Mouse (Mus musculus) cerebellum, adult 11 months (tissue): ENCODE measurements around the gene Pip5k1b.

Experiments used
- DNase-seq: peaks from one replicate; pipeline ENCODE4 v3.0.0; 2022

Gene Pip5k1b

DNA sequence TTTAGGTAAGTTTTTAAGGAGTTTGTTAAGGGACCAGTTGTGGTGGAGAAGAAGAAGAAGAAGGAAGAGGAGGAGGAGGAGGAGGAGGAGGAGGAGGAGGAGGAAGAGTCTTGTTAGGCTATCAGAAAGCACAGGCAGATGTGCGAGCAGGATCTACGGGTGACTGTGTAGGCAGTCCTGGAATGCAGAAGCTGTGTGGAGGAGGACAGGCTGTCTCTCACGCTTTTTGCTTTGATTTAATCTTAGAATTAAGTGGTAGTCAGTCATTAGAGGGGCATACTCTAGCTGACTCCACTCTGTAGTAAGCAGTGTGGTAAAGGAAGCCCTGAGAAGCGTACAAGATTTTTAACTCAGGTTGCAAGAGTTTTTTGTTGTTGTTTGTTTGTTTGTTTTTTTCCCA, 86.5 kb downstream of the Pip5k1b start:
- DNase-seq: no peak

DNA sequence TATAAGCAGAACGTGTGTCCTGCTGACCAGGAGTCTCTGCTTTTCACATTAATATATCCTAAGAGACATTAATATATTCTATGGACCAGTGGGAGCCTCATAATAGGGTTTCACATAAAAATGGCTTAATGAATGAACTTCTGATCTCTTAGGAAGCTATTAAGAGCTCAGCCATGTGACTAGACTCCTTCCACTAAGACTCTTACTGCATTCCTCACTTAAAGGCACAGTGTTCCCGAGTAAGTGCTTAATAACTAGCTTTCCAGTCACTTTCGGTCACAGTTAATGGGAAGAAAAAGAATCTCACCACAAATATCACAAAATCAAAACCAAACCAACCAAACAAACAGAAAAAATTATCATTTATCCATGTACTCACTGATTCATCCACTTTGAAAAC, 87.1 kb downstream of the Pip5k1b start:
- no peak for DNase-seq

- DNase-seq: no peak
Observed at GRCm38 (mm10) chr19:24463011-24463410, 92.7 kb downstream of the Pip5k1b start.

DNA sequence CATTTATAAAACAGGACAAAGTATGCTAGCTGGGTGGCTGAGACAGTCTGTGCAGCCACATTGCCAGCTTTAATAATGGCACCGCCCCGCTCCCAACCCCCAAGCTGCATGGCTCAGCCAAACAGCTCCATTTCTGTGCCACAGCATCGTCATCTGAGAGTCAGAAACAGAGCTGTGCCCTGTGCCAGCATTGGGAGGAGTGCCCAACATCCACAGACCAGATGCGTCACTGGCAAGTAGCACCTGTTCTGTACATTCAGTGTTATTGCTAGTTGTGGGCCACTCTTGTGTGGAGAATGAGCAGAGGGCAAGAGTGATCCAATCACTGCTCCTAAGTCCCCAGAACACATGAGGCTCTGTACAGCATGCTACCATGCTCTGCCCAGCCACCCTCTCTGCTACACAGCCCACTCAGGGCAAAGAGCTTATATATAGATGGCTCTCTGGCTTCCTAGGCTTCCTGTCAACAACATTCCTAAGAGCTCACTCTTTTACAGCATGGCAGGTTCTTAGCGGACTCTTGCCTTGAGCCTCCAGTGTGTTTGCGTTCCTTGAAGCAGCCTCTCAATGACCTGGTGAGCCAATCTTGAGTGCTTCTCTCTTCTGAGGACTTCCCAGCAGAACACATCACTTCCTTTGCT, 99.0 kb downstream of the Pip5k1b start:
- peak; percentile 27 for DNase-seq

DNA sequence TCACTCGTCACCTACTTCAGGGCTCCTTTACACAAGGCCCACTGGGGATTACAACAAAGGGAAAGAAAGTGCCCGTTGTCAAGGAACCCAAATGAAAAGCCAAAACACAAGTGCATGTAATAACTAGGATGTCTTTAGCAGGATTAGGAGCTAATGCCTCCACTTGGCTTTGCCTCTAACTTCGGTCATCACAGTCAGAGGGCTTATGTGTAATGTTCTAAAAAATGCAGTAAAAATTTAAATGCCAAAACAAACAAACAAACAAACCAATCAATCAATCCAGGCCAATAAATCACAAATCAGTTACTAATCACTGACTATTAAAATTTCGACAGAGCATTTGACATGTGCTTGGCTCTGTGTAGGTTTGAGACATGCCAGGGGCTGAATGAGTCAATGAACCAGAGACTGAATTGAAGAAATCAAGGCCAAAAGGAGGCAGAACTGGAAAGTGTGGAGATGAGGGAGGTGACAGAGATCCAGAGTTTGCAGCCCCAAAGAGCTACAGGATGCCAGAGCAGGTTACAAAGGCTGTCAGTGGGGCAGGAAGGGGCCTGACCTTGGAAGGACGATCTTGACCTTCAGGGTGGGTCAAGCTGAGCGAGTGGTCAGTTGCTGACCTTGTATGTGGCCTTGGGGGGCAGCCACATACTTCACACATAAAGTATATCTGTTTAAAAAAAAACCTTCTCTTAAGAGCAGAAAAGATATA, 100.3 kb downstream of the Pip5k1b start:
- no peak for DNase-seq

- DNase-seq: no peak
Observed at GRCm38 (mm10) chr19:24454451-24454850, 101.2 kb downstream of the Pip5k1b start.

DNA sequence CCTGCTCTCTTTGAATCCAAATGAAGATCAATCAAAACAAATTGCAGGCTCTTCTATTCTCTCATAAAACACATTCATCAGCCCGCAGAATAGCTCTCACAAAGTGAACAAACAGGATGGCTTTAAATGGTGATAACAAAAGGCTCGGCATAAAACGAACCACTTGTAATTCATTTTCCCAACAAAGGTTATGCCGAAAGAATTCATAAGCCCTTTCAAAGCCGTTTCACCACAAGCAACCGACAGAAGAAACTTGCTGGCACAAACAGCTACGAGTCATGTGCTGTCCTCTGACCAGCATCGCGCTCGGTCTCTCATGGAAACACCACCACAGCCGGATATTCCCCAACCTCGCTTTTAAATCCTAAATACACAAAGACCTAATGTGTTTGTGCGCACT, 102.3 kb downstream of the Pip5k1b start:
- peak; percentile 21 for DNase-seq

DNA sequence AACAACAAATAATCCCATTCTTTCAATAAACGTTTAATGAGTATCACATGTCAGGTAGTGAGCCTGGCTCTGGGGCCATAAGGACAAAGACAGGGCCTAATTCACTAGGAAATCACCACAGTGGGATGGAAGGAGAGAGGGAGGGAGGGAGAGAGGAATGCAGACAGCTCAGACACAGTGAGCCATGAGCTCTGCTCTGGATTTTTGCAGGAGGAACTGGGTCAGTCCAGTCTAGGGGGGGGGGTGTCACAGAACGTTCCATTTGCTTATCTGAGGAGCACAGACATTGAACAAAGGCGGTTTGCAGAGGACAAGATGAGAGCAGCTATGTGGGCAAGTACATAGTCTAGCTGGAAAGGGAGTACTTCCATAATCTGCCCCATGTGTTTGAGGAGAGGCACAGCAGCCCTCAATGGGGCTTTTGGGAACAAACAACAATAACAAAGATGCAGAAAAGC, 103.2 kb downstream of the Pip5k1b start:
- DNase-seq: no peak

- no peak for DNase-seq
Observed at GRCm38 (mm10) chr19:24451626-24452025, 104.0 kb downstream of the Pip5k1b start.

DNA sequence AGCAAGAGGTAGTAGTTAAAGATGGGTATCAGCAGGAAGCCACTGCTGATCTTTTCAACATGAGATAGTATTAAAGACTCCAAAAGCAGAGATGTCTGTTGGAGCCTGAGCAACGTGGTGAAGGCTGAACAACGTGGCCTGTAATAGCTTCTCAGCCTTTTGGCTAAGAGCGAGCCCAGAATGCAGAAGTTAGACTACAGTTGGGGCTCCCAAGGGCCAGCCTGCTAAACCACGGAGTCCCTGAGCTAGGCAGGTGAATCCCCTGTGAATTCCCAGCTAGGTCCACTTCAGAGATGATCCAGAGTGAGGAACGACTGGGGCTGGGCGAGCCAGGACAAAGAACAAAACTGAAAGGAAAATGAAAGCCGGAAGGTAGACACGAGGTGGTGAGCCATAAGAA, 104.9 kb downstream of the Pip5k1b start:
- DNase-seq: no peak

- no peak for DNase-seq
Observed at GRCm38 (mm10) chr19:24444322-24444721, 111.3 kb downstream of the Pip5k1b start.

- DNase-seq: no peak
Observed at GRCm38 (mm10) chr19:24439715-24440114, 116.0 kb downstream of the Pip5k1b start.

DNA sequence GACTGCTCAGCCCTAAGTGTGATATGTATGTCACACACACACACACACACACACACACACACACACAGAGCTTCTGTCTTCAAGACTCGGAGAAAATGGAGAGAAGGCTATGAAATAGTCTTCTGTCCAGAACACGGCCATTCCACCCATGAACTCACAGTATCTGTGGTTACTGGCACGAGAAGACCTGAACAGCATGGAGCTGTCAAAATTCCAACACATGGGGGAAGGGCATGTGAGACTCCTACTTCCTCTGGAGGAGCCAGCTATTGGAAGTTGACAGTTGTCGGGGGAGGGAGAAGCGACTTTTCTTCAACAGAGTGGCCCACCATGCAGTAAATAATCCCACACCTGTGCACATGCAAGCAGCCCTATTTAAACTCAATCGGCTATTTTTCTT, 121.4 kb downstream of the Pip5k1b start:
- peak; percentile 54 for DNase-seq

- DNase-seq: no peak
Observed at GRCm38 (mm10) chr19:24432447-24432846, 123.2 kb downstream of the Pip5k1b start.

DNA sequence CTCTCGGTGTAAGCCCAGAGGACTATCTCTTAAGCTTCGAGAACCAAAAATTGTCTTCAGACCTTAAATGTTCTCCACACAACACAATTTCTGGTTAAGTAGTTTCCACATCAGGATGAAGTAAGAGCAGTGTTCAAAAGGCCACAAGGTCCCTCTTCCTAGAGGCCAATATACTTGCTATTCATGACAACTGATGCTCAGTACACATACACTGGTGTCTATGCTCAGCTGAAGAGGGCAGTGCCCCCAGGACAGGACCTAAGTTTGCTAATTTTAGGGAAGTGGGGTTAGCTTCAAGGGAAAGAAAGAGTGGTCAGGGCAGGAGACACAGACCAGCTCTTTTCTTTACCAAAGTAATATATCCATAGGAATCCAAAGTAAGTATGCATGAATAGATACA, 124.3 kb downstream of the Pip5k1b start:
- no peak for DNase-seq

DNA sequence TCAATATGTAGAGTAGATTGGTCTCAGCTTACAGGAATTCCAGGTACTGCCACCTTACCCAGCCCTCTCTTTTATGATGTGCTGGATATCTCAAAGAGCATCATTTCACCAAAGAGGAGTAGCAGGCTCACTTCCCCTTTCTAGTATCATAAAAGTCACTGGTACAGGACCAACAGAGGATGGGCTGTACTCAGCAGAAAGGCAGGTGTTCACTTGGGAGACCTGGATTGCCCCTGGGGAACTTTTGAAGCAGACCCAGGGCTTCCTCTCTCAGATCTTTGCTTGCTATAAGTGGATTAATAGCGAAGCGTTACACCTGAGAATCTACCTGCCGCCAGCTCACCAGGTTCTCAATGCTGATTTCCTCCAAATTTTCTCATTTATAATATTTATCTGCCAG, 127.7 kb downstream of the Pip5k1b start:
- DNase-seq: no peak

GRCm38 (mm10) chr19:24427258-24427657, 128.4 kb downstream of the Pip5k1b start:
- no peak for DNase-seq

DNA sequence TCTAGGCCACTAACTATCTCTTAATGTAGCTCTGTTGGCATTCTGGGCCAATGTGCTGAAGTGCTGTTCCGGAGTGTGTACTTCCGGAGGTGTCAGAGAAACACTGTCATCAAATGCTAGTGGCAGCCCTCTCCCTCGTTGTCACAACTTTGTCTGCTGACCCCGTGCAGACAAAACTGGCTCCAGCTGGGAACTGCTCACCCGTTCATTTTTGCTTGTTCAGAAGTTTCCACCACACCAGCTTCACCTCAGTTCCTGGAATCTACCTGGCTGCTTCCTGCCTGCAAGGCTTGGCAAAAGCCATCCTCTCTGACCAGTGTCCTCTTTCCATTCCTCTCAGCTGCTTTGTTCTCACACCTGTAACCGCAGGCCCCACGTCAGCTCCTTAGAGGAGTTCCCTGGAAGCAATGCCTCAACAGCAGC, 128.9 kb downstream of the Pip5k1b start:
- DNase-seq: no peak

- DNase-seq: no peak
Observed at GRCm38 (mm10) chr19:24418030-24418429, 137.6 kb downstream of the Pip5k1b start.

- DNase-seq: no peak
Observed at GRCm38 (mm10) chr19:24417659-24418004, 138.0 kb downstream of the Pip5k1b start.

DNA sequence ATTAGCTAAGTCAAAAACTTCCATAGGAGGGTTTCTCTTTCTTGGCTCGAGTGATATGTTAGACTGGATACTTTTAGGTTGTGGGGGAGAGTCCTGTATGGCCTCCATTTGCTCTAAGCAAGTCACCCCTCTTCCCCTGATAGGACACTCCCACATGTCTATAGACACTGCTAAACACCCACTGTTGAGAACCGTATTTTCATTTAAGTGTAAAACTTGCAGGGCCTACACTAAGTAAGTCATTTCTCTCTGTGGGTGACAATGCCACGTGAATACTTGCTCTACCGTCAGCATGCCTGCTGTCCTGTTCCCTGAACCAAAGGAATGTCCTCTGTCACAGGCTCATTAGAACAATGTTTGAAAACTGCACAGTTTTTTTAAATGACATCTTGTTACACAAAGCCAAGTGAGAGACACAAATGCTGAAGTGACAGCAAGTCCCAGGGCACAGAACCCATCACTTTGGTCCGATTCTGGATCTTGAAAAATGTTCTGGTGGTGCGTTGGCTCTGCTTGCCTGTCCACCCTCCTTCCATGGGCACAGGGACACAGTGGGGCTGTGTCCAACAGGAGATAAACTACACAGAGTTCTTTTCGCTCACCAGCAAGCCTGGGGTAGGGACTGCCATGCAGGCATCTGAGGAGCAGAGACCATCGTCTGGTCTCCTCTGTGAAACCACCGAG, 138.6 kb downstream of the Pip5k1b start:
- no peak for DNase-seq

GRCm38 (mm10) chr19:24415778-24416621, 139.7 kb downstream of the Pip5k1b start:
- no peak for DNase-seq

GRCm38 (mm10) chr19:24408863-24409564, 146.7 kb downstream of the Pip5k1b start:
- DNase-seq: no peak
